Mouse (Mus musculus) hindbrain, postnatal 0 days (tissue): ENCODE measurements at regions not wholly inside any gene's neighbourhood (a gene's known extent, or its start where the extent isn't known, plus 50 kb on each side); places are given as distances from the start of the nearest gene placed in this dataset.

ENCODE experiments used
- ATAC-seq: fragments of 200-750 bp; cut with Nextera tagmentation; 2 replicates; pipeline ENCODE4 v1.8.0; 2017; ENCODE audit warnings: mild to moderate bottlenecking, moderate TSS enrichment, moderate library complexity
- DNase-seq: peaks from one replicate; pipeline ENCODE4 v3.0.0-alpha.2; 2015; ENCODE audit warnings: low spot score
- H3K27ac ChIP-seq: fragments of 300-500 bp; sonication (generic); 2 replicates; pipeline ENCODE4 v1.5.1; 2014; ENCODE audit warnings: mild to moderate bottlenecking
- H3K27me3 ChIP-seq: fragments of 300-500 bp; sonication (generic); 2 replicates; pipeline ENCODE4 v1.6.1; 2014; ENCODE audit warnings: low read length, mixed read lengths; ENCODE audit not compliant: insufficient read depth
- H3K36me3 ChIP-seq: fragments of 300-500 bp; sonication (generic); 2 replicates; pipeline ENCODE4 v1.6.1; 2014; ENCODE audit warnings: low read length, mixed read lengths; ENCODE audit not compliant: insufficient read depth
- H3K4me1 ChIP-seq: fragments of 300-500 bp; sonication (generic); 2 replicates; pipeline ENCODE4 v1.6.1; 2014; ENCODE audit warnings: antibody characterized with exemption, low read length, mixed read lengths; ENCODE audit not compliant: insufficient read depth
- H3K4me2 ChIP-seq: fragments of 300-500 bp; sonication (generic); 2 replicates; pipeline ENCODE4 v1.6.1; 2014; ENCODE audit warnings: low read depth, mild to moderate bottlenecking, low read length, moderate library complexity, mixed read lengths
- H3K4me3 ChIP-seq: fragments of 300-500 bp; sonication (generic); 2 replicates; pipeline ENCODE4 v1.5.1; 2014; ENCODE audit warnings: low read length
- H3K9ac ChIP-seq: fragments of 300-500 bp; sonication (generic); replicated peaks from 2 replicates; pipeline ENCODE4 v1.6.1; 2014; ENCODE audit warnings: mild to moderate bottlenecking, low read length, moderate library complexity, mixed read lengths
- H3K9me3 ChIP-seq: fragments of 300-500 bp; sonication (generic); 2 replicates; pipeline ENCODE4 v1.6.1; 2016; ENCODE audit warnings: low read length, mixed read lengths
- CTCF ChIP-seq: IDR thresholded peaks from 2 replicates; pipeline ENCODE4 v1.5.1; 2016; ENCODE audit warnings: antibody characterized with exemption, control low read depth, low read depth
- WGBS: fragments of 180-500 bp; shearing (Covaris S2); extraction: QIAGEN DNeasy Blood & Tissue Kit; methylation state at CpG from one replicate; pipeline ENCODE4 v1.1.7; 2014; 5-methylcytosine and 5-hydroxymethylcytosine counted together

GRCm38 (mm10) chr13:63724293-63724692, 90.7 kb upstream of the Ercc6l2 start:
- H3K4me2 ChIP-seq: no peak overlapping the region
- ATAC-seq (no peak), DNase-seq (no peak)
- peaks cover 13% of the 10 kb centered on the region; the same call in 1 of the 2 replicates for H3K4me1 ChIP-seq
- WGBS: 89% methylated on average over 2 of the region's 2 CpGs
- H3K4me3 ChIP-seq: no peak overlapping the region
- no peaks in the 10 kb centered on the region for H3K36me3 ChIP-seq
- no peaks in the 10 kb centered on the region for H3K9me3 ChIP-seq
- H3K27me3 ChIP-seq: no peaks in the 10 kb centered on the region
- no peak for TF ChIP-seq CTCF
- no peak overlapping the region for H3K27ac ChIP-seq
- no peak overlapping the region for H3K9ac ChIP-seq

- 79% methylated on average over 2 of the region's 2 CpGs for WGBS
- TF ChIP-seq CTCF: no peak
- Histone ChIP-seq H3K4me3 (no peak overlapping the region), H3K36me3 (no peaks in the 10 kb centered on the region), H3K4me2 (no peak overlapping the region), H3K27me3 (no peaks in the 10 kb centered on the region), H3K4me1 (0 out of 2 replicates have a peak, but pooled peaks cover 9% of the 10 kb centered on the region), H3K27ac (no peak overlapping the region), H3K9me3 (no peaks in the 10 kb centered on the region), H3K9ac (no peak overlapping the region)
- ATAC-seq (peak; percentile 66; the same call in 1 of the 2 replicates), DNase-seq (peak; percentile 59)
Measured at GRCm38 (mm10) chr13:63724843-63725582, 90.0 kb upstream of the Ercc6l2 start.

- Histone ChIP-seq H3K27me3 (no peaks in the 10 kb centered on the region), H3K9ac (no peak overlapping the region), H3K4me1 (0 out of 2 replicates have a peak, but pooled peaks cover 3% of the 10 kb centered on the region), H3K27ac (0 out of 2 replicates have a peak overlapping the region, but pooled peaks have one; percentile 32), H3K9me3 (no peaks in the 10 kb centered on the region), H3K4me2 (no peak overlapping the region), H3K36me3 (no peaks in the 10 kb centered on the region), H3K4me3 (no peak overlapping the region)
- DNase-seq (peak; percentile 53), ATAC-seq (peak; percentile 78; the same call in 1 of the 2 replicates)
- WGBS: 23% methylated on average over 2 of the region's 2 CpGs
- TF ChIP-seq CTCF: no peak
Measured at GRCm38 (mm10) chr13:63726035-63726434, 89.0 kb upstream of the Ercc6l2 start.

- Histone ChIP-seq H3K4me3 (no peak overlapping the region), H3K27me3 (no peaks in the 10 kb centered on the region), H3K9me3 (no peaks in the 10 kb centered on the region), H3K36me3 (no peaks in the 10 kb centered on the region), H3K27ac (no peak overlapping the region), H3K9ac (no peak overlapping the region), H3K4me2 (no peak overlapping the region), H3K4me1 (0 out of 2 replicates have a peak, but pooled peaks cover 3% of the 10 kb centered on the region)
- ATAC-seq (no peak), DNase-seq (no peak)
- WGBS: 92% methylated on average over 6 of the region's 6 CpGs
- no peak for TF ChIP-seq CTCF
Measured at GRCm38 (mm10) chr13:63726509-63726908, 88.5 kb upstream of the Ercc6l2 start.

- Histone ChIP-seq H3K27ac (no peak overlapping the region), H3K4me1 (no peaks in the 10 kb centered on the region), H3K27me3 (no peaks in the 10 kb centered on the region), H3K4me2 (no peak overlapping the region), H3K9me3 (no peaks in the 10 kb centered on the region), H3K36me3 (no peaks in the 10 kb centered on the region), H3K9ac (no peak overlapping the region), H3K4me3 (no peak overlapping the region)
- no peak for ATAC-seq
- 79% methylated on average over 5 of the region's 5 CpGs for WGBS
- no peak for TF ChIP-seq CTCF
- DNase-seq: no peak
Measured at GRCm38 (mm10) chr13:63735739-63736138, 79.3 kb upstream of the Ercc6l2 start.

GRCm38 (mm10) chr13:63741879-63742278, 73.2 kb upstream of the Ercc6l2 start:
- WGBS: 31% methylated on average over 2 of the region's 2 CpGs
- peak; percentile 74 for ATAC-seq
- peak; percentile 85 for DNase-seq

GRCm38 (mm10) chr13:63748788-63749187, 66.3 kb upstream of the Ercc6l2 start:
- ATAC-seq (no peak), DNase-seq (no peak)
- TF ChIP-seq CTCF: no peak
- no peaks in the 10 kb centered on the region for H3K4me1 ChIP-seq
- no peaks in the 10 kb centered on the region for H3K36me3 ChIP-seq
- no peaks in the 10 kb centered on the region for H3K27me3 ChIP-seq
- 95% methylated on average over 2 of the region's 2 CpGs for WGBS
- no peak overlapping the region for H3K4me2 ChIP-seq
- H3K27ac ChIP-seq: no peak overlapping the region
- no peak overlapping the region for H3K4me3 ChIP-seq
- H3K9ac ChIP-seq: no peak overlapping the region
- H3K9me3 ChIP-seq: no peaks in the 10 kb centered on the region

More at GRCm38 (mm10) chr13:63741879-63742278, 73.2 kb upstream of the Ercc6l2 start:
- Histone ChIP-seq H3K9ac (no peak overlapping the region), H3K27me3 (no peaks in the 10 kb centered on the region), H3K27ac (no peak overlapping the region), H3K4me3 (no peak overlapping the region), H3K9me3 (no peaks in the 10 kb centered on the region), H3K4me2 (no peak overlapping the region), H3K4me1 (no peaks in the 10 kb centered on the region), H3K36me3 (no peaks in the 10 kb centered on the region)
- TF ChIP-seq CTCF: no peak
